Mouse (Mus musculus) layer of hippocampus, postnatal 25 days (tissue): ENCODE data around the gene Alkbh3. TPM values are rescaled to one million over a fixed set of nuclear protein-coding genes. Genes with fewer than 3 reads are reported as not detected.

Experiments
- DNase-seq, 2 experiments: peaks; one replicate each; pipeline ENCODE4 v3.0.0; 2022; ENCODE audit warnings: mixed read lengths in 2 of 2, low spot score in 1 of 2; ENCODE audit errors: extremely low spot score in 1 of 2
- total RNA-seq, 2 experiments: library from RNA; stranded (reverse); gene quantifications; 2 replicates each; pipeline ENCODE4 v1.2.3; 2021

Alkbh3 gene
- total RNA-seq, 2 experiments from 2014 or later, result 21.5 to 28.5 TPM

DNA sequence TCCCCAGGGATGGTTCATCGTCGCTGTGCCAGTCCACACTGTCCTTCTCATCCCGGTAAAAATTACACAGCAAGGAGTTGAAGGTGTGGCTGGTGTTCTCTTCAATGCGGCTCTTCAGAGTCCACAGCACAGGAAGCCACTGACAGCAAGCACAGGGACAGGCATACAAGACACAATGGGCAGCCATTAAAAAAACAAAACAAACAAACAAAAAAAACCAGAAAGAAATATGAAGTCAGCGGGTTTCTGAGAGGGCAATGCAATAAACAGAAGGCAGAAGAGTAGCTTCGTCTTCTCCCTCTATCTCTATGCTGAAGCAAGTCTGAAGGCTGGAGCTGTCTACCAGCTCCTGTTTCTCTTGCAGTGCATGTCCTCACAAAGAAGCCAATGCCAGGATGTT, 14.4 kb downstream of the Alkbh3 start, which contains the start of gene Gm27027:
TSS of gene Gm27027 (minus strand) at position 101 of the 400 bp plus-strand sequence.
- DNase-seq, result no peak

DNA sequence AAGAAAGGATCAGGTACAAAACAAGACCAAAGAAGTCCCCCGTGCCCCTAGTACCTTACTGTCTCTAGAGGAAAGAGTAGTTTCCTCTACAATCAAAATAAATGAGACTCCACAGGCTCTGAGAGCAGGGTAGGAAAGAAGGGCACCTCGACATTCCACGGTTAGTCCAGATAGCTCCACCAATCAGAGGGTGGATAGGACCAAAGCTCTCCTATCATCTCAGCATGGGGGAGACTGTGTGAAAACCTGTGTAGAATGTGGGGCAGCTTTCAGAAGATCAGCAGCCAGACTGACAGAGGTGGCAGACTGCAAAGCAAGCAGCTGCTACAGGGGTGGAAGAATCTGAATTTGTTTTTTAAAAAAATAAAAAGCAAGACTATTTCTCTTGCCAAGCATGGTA, 17.8 kb downstream of the Alkbh3 start:
- DNase-seq, result no peak

- no peak for DNase-seq
Observed at GRCm38 (mm10) chr2:93992259-93992658, 18.3 kb downstream of the Alkbh3 start.

GRCm38 (mm10) chr2:93991336-93991735, 19.3 kb downstream of the Alkbh3 start:
- no peak for DNase-seq

GRCm38 (mm10) chr2:93988440-93988839, 22.2 kb downstream of the Alkbh3 start:
- DNase-seq, result no peak

DNA sequence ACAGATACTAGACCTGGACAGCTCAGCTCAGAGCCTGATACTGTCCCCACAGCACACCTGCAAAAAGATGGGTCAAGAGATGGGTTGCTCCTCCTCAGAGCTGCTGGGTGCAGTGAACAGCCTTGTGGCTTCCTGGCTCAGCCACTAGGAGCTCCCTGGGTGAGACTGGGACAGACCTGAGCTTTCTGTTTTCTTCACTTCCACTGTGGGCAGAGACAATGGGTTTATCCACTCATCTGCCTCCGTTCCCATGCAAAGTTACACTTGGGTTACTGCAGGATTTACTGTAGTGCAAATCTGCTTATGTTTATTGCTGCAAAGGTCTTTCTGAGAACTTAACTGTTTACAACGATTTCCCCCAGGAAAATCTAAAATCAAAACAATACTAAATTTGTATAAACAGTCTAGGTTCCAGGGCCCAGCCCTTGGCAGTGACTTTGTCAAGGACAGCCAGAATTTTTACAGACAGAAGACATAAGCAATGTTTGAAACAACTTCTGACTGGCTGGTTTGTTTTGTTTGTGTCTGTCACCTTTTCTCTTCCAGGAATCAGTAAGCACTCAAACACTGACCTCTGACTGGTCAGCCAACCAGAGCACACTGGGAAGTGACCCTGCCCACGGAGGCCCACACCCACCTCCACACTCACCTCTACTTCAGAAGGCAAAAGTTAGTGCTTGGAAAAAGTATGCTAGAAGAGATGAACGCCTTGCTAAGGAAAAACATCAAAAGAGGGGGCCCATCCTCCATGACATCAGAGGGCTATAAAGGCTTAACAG, 28.0 kb downstream of the Alkbh3 start:
- DNase-seq, result no peak

- no peak for DNase-seq
Observed at GRCm38 (mm10) chr2:93979249-93980120, 31.1 kb downstream of the Alkbh3 start.

- peak; percentile 42 to 43 for DNase-seq
Observed at GRCm38 (mm10) chr2:93976436-93977252, 34.0 kb downstream of the Alkbh3 start.

- DNase-seq, result no peak
Observed at GRCm38 (mm10) chr2:93975526-93976435, 34.8 kb downstream of the Alkbh3 start.

- no peak for DNase-seq
Observed at GRCm38 (mm10) chr2:93975041-93975440, 35.6 kb downstream of the Alkbh3 start.

GRCm38 (mm10) chr2:93971647-93972046, 39.0 kb downstream of the Alkbh3 start:
- no peak for DNase-seq

GRCm38 (mm10) chr2:93964494-93965160, 46.0 kb downstream of the Alkbh3 start:
- no peak for DNase-seq

- no peak for DNase-seq
Observed at GRCm38 (mm10) chr2:93963802-93964201, 46.8 kb downstream of the Alkbh3 start.

DNA sequence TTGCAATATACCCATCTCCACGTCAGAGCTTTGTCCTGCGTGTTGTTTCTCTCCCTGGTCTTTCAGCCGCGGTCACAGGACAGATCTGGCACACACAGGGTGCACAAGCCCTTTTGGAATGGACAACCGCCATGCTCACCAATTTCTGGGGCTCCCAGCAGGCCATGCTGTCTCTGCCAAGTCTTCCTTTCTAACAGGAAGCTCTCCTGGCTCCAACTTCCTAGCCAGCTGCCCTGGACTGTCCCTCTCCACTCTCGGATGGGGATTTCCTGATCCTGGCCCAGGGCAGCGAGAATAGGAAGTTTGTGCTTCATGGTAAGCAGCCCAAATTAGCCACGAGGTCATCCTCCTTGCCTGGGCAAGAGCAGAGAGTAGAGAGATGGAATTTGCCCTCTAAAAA, 48.9 kb downstream of the Alkbh3 start:
- no peak for DNase-seq

DNA sequence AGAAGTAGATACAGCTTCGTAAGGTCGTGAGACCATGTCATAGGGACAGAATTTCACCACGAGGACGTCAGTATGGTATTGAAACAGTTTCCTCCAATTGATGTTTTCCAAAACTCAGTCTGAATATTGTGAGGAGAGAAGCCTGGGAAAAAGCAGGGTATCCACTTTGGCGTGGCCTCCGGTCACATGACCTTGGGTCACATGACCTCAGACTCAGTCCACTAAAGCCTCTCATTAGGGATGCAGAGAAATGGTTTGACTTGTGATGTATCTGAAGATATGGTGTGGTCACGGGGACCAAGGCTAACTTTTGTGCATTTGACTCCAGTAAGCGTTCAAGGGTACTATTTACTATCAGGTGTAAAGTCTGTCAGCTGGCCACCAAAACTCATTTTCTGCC, 51.3 kb downstream of the Alkbh3 start:
- DNase-seq, result no peak

GRCm38 (mm10) chr2:93958216-93958615, 52.4 kb downstream of the Alkbh3 start:
- DNase-seq, result no peak

DNA sequence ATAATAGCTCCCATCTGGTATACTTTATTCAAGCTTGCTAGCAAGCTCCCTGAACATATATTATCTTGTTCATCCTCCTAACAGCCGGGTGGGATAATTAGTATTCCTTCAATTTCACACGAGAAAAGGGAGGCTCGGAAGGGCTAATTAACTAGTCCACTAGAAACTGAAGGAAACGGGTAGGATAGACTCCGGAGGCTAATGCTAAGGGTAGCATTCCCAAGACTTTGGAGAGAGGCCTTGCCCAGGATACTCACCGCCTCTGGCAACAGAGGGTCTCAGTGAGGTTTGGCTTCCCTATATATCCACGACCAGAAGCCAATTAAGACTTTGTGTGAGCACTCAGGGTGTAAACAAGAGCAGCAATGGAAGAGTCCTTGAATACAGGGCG, 52.8 kb downstream of the Alkbh3 start:
- DNase-seq, result no peak

- DNase-seq, result peak; percentile 75 to 84
Observed at GRCm38 (mm10) chr2:93956908-93957784, 53.5 kb downstream of the Alkbh3 start, which contains the start of gene Gm13889. Gm13889 (minus strand) TSS chr2:93957201.
